Mouse (Mus musculus): ENCODE measurements around the gene Rab7b. TPM values are rescaled to one million over a fixed set of nuclear protein-coding genes. Genes with fewer than 3 reads are reported as not detected.

The Rab7b gene
- 0.81 TPM for polyA plus RNA-seq (2017; shearing (Covaris generic))

DNA sequence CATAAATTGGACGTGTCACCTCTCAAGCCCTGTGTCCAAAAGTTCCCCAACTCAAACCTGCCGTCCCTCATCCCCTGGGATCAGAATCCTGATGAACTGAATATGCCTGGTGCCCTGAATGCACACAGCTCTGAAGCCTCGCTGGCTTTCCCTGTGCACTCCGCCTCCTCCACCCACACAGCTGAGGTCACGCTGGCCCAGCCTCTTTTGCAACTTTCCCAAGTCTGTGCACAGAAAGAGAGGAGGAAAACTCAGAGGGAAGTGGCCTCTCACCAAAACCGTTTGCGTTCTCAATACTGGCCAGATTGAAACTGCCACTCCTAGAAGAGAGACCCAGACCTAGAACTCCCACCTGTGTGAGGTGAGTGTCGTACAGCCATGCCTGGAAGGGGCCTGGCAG, at the start of gene Rab7b:
TSS of gene Rab7b (plus strand) at position 221 of the 400 bp plus-strand sequence.

DNA sequence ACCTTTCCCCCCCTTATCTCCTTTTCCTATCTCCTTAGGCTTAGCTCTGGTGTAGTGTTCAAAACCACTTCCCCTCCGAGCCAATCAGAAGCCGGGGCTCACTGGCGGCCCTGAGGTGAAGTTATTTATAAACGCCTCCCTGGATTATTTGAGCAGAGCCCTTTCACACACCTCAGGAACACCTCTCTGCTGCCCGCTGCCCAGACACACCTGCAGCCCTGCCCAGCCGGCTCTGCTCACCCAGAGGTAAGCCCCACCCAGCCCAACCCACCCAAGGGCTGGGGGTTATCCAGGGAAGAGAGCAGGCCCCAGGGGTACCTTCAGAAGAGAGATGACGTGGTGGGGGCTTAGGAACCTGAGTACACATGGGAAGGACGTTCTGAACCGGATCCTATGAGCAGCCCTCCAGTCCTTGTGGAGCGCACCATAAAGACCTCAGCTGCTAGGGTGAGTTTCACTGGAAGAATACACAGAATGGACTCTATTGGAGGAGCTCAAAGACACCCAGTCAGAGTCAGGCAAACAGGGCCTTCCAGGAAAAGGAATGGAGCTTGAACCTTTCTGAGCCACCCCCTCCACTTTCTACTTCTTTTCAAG, 55.5 kb downstream of the Rab7b start, which contains the start of gene Slc26a9:
TSS of gene Slc26a9 (plus strand) at position 155 of the 597 bp plus-strand sequence.

Other genes starting within 250 kb of the Rab7b start
- gene Srgap2, start 161.3 kb upstream of the Rab7b start, polyA plus RNA-seq (2017; shearing (Covaris generic)), result 59.9 TPM
- gene Fam72a, start 160.8 kb upstream of the Rab7b start, polyA plus RNA-seq (2017; shearing (Covaris generic)), result 1.2 TPM
- gene Avpr1b, start 89.5 kb upstream of the Rab7b start, polyA plus RNA-seq (2017; shearing (Covaris generic)), result not detected
- 394 TPM for gene Ctse, start 50.4 kb upstream of the Rab7b start, polyA plus RNA-seq (2017; shearing (Covaris generic))
- not detected for gene Slc26a9, start 55.3 kb downstream of the Rab7b start, polyA plus RNA-seq (2017; shearing (Covaris generic))
- gene Pm20d1, start 108.7 kb downstream of the Rab7b start, polyA plus RNA-seq (2017; shearing (Covaris generic)), result 0.05 TPM
- 27.5 TPM for gene Slc41a1, start 138.8 kb downstream of the Rab7b start, polyA plus RNA-seq (2017; shearing (Covaris generic))
- 19.5 TPM for gene Rab29, start 178.5 kb downstream of the Rab7b start, polyA plus RNA-seq (2017; shearing (Covaris generic))
- gene Nucks1, start 221.8 kb downstream of the Rab7b start, polyA plus RNA-seq (2017; shearing (Covaris generic)), result 56.9 TPM

Measured in naive thymus-derived CD4-positive, alpha-beta T cell, adult 5 months (primary cell).